Mouse (Mus musculus): ENCODE measurements around the gene Spink4. TPM values are rescaled to one million over a fixed set of nuclear protein-coding genes. Genes with fewer than 3 reads are reported as not detected.

Spink4 gene
- total RNA-seq (2017), result not detected in 2 replicates

- peak; percentile 28; the same call in 1 of the 2 replicates for ATAC-seq (replicated peaks; ENCODE audit: low read depth, poor library complexity, severe bottlenecking)
These were observed at the start of gene Spink4 for GRCm38 (mm10) chr4:40919785-40920184. Gene Spink4, plus strand, starts transcription at chr4:40920052.

GRCm38 (mm10) chr4:40870206-40870605, 49.6 kb upstream of the Spink4 start:
- no peak for ATAC-seq (replicated peaks; ENCODE audit: low read depth, poor library complexity, severe bottlenecking)

- no peak for ATAC-seq (replicated peaks; ENCODE audit: low read depth, poor library complexity, severe bottlenecking)
These were observed 47.7 kb upstream of the Spink4 start for GRCm38 (mm10) chr4:40872129-40872528.

GRCm38 (mm10) chr4:40873320-40873719, 46.5 kb upstream of the Spink4 start:
- ATAC-seq (replicated peaks; ENCODE audit: low read depth, poor library complexity, severe bottlenecking), result 0 out of 2 replicates have a peak, but pooled peaks have one; percentile 18

- ATAC-seq (replicated peaks; ENCODE audit: low read depth, poor library complexity, severe bottlenecking), result no peak
These were observed 45.7 kb upstream of the Spink4 start for GRCm38 (mm10) chr4:40874151-40874600.

- peak; percentile 63 for ATAC-seq (replicated peaks; ENCODE audit: low read depth, poor library complexity, severe bottlenecking)
These were observed 44.9 kb upstream of the Spink4 start for GRCm38 (mm10) chr4:40874794-40875552.

- peak; percentile 28 for ATAC-seq (replicated peaks; ENCODE audit: low read depth, poor library complexity, severe bottlenecking)
These were observed 44.0 kb upstream of the Spink4 start for GRCm38 (mm10) chr4:40875842-40876241.

- ATAC-seq (replicated peaks; ENCODE audit: low read depth, poor library complexity, severe bottlenecking), result peak; percentile 58
These were observed 43.0 kb upstream of the Spink4 start for GRCm38 (mm10) chr4:40876814-40877371.

- no peak for ATAC-seq (replicated peaks; ENCODE audit: low read depth, poor library complexity, severe bottlenecking)
These were observed 42.3 kb upstream of the Spink4 start for GRCm38 (mm10) chr4:40877528-40877927.

- no peak for ATAC-seq (replicated peaks; ENCODE audit: low read depth, poor library complexity, severe bottlenecking)
These were observed 36.7 kb upstream of the Spink4 start for GRCm38 (mm10) chr4:40883200-40883599.

- ATAC-seq (replicated peaks; ENCODE audit: low read depth, poor library complexity, severe bottlenecking), result no peak
These were observed 35.3 kb upstream of the Spink4 start for GRCm38 (mm10) chr4:40884282-40885165.

- no peak for ATAC-seq (replicated peaks; ENCODE audit: low read depth, poor library complexity, severe bottlenecking)
These were observed 34.7 kb upstream of the Spink4 start for GRCm38 (mm10) chr4:40885166-40885525.

GRCm38 (mm10) chr4:40885883-40886282, 34.0 kb upstream of the Spink4 start:
- no peak for ATAC-seq (replicated peaks; ENCODE audit: low read depth, poor library complexity, severe bottlenecking)

GRCm38 (mm10) chr4:40888839-40889238, 31.0 kb upstream of the Spink4 start:
- no peak for ATAC-seq (replicated peaks; ENCODE audit: low read depth, poor library complexity, severe bottlenecking)

- no peak for ATAC-seq (replicated peaks; ENCODE audit: low read depth, poor library complexity, severe bottlenecking)
These were observed 30.6 kb upstream of the Spink4 start for GRCm38 (mm10) chr4:40889252-40889651.

- no peak for ATAC-seq (replicated peaks; ENCODE audit: low read depth, poor library complexity, severe bottlenecking)
These were observed 29.9 kb upstream of the Spink4 start for GRCm38 (mm10) chr4:40889983-40890382.

GRCm38 (mm10) chr4:40891206-40891605, 28.6 kb upstream of the Spink4 start:
- ATAC-seq (replicated peaks; ENCODE audit: low read depth, poor library complexity, severe bottlenecking), result no peak

- no peak for ATAC-seq (replicated peaks; ENCODE audit: low read depth, poor library complexity, severe bottlenecking)
These were observed 24.7 kb upstream of the Spink4 start for GRCm38 (mm10) chr4:40895118-40895517.

GRCm38 (mm10) chr4:40895646-40896045, 24.2 kb upstream of the Spink4 start:
- no peak for ATAC-seq (replicated peaks; ENCODE audit: low read depth, poor library complexity, severe bottlenecking)

- ATAC-seq (replicated peaks; ENCODE audit: low read depth, poor library complexity, severe bottlenecking), result no peak
These were observed 21.3 kb upstream of the Spink4 start for GRCm38 (mm10) chr4:40898476-40899044.
